8 mouse cellular contexts compared by ENCODE assay signal in the genomic region with DNA sequence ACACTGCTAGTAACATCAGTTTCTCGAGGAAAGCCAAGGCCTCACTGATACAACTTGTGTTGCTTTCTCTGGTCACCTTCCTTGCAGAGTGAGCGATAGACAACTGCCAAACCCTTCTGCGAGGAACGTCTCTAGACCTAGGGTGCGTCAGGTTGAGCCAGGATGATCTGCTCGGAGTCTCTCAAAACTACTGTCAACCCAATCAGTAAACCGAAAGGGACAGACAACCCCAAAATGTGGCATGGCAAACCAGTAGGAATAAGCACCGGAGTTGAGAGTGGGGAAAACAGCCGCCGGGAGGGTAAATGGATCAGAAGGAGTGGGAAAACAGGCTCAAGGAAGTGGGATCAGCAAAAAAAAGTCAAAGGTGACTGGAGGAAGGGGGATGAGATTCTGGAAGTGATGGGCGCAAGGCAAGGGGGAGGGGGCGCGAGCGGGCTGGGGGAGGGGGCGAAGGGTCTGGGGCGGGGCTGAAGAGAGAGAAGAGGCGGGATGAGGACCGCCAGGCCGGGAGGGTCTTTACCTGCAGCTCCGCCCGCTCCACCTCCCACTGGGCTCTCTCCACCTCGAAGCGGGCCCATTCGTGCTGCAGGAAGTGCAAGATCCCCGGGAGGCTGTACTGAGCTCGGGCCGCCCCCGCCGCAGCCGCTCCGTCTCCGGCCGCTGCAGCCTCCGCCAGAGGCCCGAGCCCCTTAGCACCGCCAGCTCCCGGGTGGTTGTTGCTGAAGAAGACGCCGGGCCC. TPM values are rescaled to one million over a fixed set of nuclear protein-coding genes. Genes with fewer than 3 reads are reported as not detected.
DNase-seq lines count a peak whose midpoint lies in the region; ATAC-seq lines count a peak whose summit lies in the region.

No protein-coding gene starts in this region.

- peak overlapping the region; percentile 94 for H3K4me3 ChIP-seq in embryonic facial prominence, embryonic 14.5 days (ENCODE audit: low read depth, low read length)
- H3K4me3 ChIP-seq in hindbrain, embryonic 12.5 days: peak overlapping the region; percentile 87
- peak overlapping the region; percentile 85 for H3K4me3 ChIP-seq in liver, embryonic 12.5 days
- peak overlapping the region; percentile 82 for H3K4me3 ChIP-seq in neural tube, embryonic 12.5 days

- ATAC-seq in embryonic facial prominence, embryonic 14.5 days (ENCODE audit: low read depth): peak; percentile 80
- ATAC-seq in hindbrain, embryonic 12.5 days (ENCODE audit: low FRiP score): peak; percentile 80; the same call in 1 of the 2 replicates
- peak; percentile 75 for ATAC-seq in liver, embryonic 12.5 days
- peak; percentile 83 for ATAC-seq in neural tube, embryonic 12.5 days (ENCODE audit: low FRiP score, low read depth)

- WGBS in embryonic facial prominence, embryonic 14.5 days: under 1% methylated on average over 23 of the region's 39 CpGs
- WGBS in hindbrain, embryonic 12.5 days: under 1% methylated on average over 35 of the region's 39 CpGs
- 2% methylated on average over 30 of the region's 39 CpGs for WGBS in liver, embryonic 12.5 days (ENCODE audit: insufficient replicate concordance)
- under 1% methylated on average over 36 of the region's 39 CpGs for WGBS in neural tube, embryonic 12.5 days

- peak overlapping the region; percentile 86 for H3K27ac ChIP-seq in embryonic facial prominence, embryonic 14.5 days (replicated peaks; ENCODE audit: low read depth, low read length)
- H3K27ac ChIP-seq in hindbrain, embryonic 12.5 days: peak overlapping the region; percentile 88
- H3K27ac ChIP-seq in liver, embryonic 12.5 days: peak overlapping the region; percentile 93
- peak overlapping the region; percentile 34 for H3K27ac ChIP-seq in neural tube, embryonic 12.5 days

- H3K9ac ChIP-seq in embryonic facial prominence, embryonic 14.5 days (ENCODE audit: low read depth, low read length): peak overlapping the region; percentile 96
- peak overlapping the region; percentile 84 for H3K9ac ChIP-seq in hindbrain, embryonic 12.5 days
- H3K9ac ChIP-seq in liver, embryonic 12.5 days: peak overlapping the region; percentile 92
- peak overlapping the region; percentile 89 for H3K9ac ChIP-seq in neural tube, embryonic 12.5 days

- peaks cover 16% of the 10 kb centered on the region for H3K4me1 ChIP-seq in embryonic facial prominence, embryonic 14.5 days (ENCODE audit: control insufficient read depth, insufficient read depth, low read length)
- H3K4me1 ChIP-seq in hindbrain, embryonic 12.5 days: peaks cover 20% of the 10 kb centered on the region
- H3K4me1 ChIP-seq in liver, embryonic 12.5 days: peaks cover 39% of the 10 kb centered on the region
- peaks cover 13% of the 10 kb centered on the region for H3K4me1 ChIP-seq in neural tube, embryonic 12.5 days

- DNase-seq in adrenal gland, adult (ENCODE audit: inconsistent age in 2 of 2, low spot score in 1 of 2): peak; percentile 50 to 84
- no peak for DNase-seq in adrenal gland, postnatal 4 days (ENCODE audit: low spot score in 2 of 2)
- peak; percentile 16 for DNase-seq in 3134 (ENCODE audit: extremely low read depth, insufficient read length, low spot score)
- DNase-seq in adrenal gland, postnatal 10 days: peak; percentile 31
- DNase-seq in embryonic facial prominence, embryonic 14.5 days (ENCODE audit: low spot score): peak; percentile 80

- H3K9me3 ChIP-seq in embryonic facial prominence, embryonic 14.5 days (ENCODE audit: control insufficient read depth, low read length): no peaks in the 10 kb centered on the region
- no peaks in the 10 kb centered on the region for H3K9me3 ChIP-seq in hindbrain, embryonic 12.5 days (replicated peaks)
- H3K9me3 ChIP-seq in liver, embryonic 12.5 days (replicated peaks): no peaks in the 10 kb centered on the region
- H3K9me3 ChIP-seq in neural tube, embryonic 12.5 days: no peaks in the 10 kb centered on the region

- H3K27me3 ChIP-seq in embryonic facial prominence, embryonic 14.5 days (replicated peaks; ENCODE audit: control insufficient read depth, insufficient read depth, low read length): no peaks in the 10 kb centered on the region
- no peaks in the 10 kb centered on the region; the same call in 1 of the 2 replicates for H3K27me3 ChIP-seq in hindbrain, embryonic 12.5 days
- no peaks in the 10 kb centered on the region for H3K27me3 ChIP-seq in liver, embryonic 12.5 days (replicated peaks)
- H3K27me3 ChIP-seq in neural tube, embryonic 12.5 days (replicated peaks): no peaks in the 10 kb centered on the region

- H3K36me3 ChIP-seq in embryonic facial prominence, embryonic 14.5 days (ENCODE audit: control insufficient read depth, insufficient read depth, low read length): no peaks in the 10 kb centered on the region
- H3K36me3 ChIP-seq in hindbrain, embryonic 12.5 days: no peaks in the 10 kb centered on the region
- H3K36me3 ChIP-seq in liver, embryonic 12.5 days: peaks cover 3% of the 10 kb centered on the region; the same call in 1 of the 2 replicates
- H3K36me3 ChIP-seq in neural tube, embryonic 12.5 days: no peaks in the 10 kb centered on the region

- peak overlapping the region; percentile 57 for H3K4me2 ChIP-seq in embryonic facial prominence, embryonic 14.5 days (ENCODE audit: low read depth, low read length)
- H3K4me2 ChIP-seq in hindbrain, embryonic 12.5 days (replicated peaks): peak overlapping the region; percentile 77
- peak overlapping the region; percentile 85 for H3K4me2 ChIP-seq in liver, embryonic 12.5 days
- H3K4me2 ChIP-seq in neural tube, embryonic 12.5 days (replicated peaks): peak overlapping the region; percentile 80

RNA-seq across cellular contexts. Expression of a gene that starts 1.1 kb away (rescaled TPM):
- total RNA-seq in adrenal gland, postnatal 4 days (2021): 10 to 100 TPM; 32.3 to 33.2 TPM
- total RNA-seq in adrenal gland, postnatal 10 days (2021): 10 to 100 TPM; 20.5 to 25.2 TPM
- polyA plus RNA-seq in embryonic facial prominence, embryonic 14.5 days (2014; fragmentation: Nextera tagmentation; extraction: Ambion mirVana): 6.9 and 7.0 TPM in 2 replicates
- 7.8 and 9.1 TPM in 2 replicates for polyA plus RNA-seq in hindbrain, embryonic 12.5 days (2016; fragmentation: Nextera tagmentation; extraction: Ambion mirVana)
- 4.7 and 4.8 TPM in 2 replicates for polyA plus RNA-seq in liver, embryonic 12.5 days (2016; fragmentation: Nextera tagmentation; extraction: Ambion mirVana)
- 6.3 and 7.0 TPM in 2 replicates for polyA plus RNA-seq in neural tube, embryonic 12.5 days (2016; fragmentation: Nextera tagmentation; extraction: Ambion mirVana)

Comparison
In these comparisons a context has a peak if more than half of its experiments do, and no peak if none do; other contexts are left out.
1. DNase-seq: peak in adrenal gland, adult (2 of 2), 3134 (single experiment), adrenal gland, postnatal 10 days (single experiment) and embryonic facial prominence, embryonic 14.5 days (single experiment); none in adrenal gland, postnatal 4 days (0 of 2).
2. H3K27ac ChIP-seq: peak in every context shown above with its lines; median percentile 93 in liver, embryonic 12.5 days; 88 in hindbrain, embryonic 12.5 days; 86 in embryonic facial prominence, embryonic 14.5 days; 34 in neural tube, embryonic 12.5 days.
3. Peak in every context shown above with its lines, with median percentiles within 50 percentile points of each other: ATAC-seq, H3K4me2 ChIP-seq, H3K4me3 ChIP-seq and H3K9ac ChIP-seq.